In the genomic region with DNA sequence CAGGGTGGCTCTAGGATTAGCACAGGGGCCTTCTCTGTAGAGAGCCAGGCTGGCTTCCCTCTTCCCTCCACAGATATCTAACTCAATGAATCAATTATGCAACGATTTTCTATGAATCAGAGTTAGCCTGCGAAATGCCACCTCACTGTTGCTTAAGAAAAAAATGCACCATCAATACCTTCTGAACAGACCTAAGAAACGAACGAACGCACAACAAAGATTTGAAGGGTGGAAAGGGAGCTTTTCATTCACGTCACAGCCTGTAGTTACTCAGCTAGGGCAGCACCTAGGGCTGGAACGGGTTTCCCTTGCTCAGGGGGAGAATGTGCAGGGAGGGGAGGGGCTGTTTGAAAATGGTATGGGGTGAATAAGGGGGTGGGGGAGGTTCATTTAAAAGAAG, we compare ENCODE assay signal across 10 mouse cellular contexts. TPM values are rescaled to one million over a fixed set of nuclear protein-coding genes. Genes with fewer than 3 reads are reported as not detected.
DNase-seq lines count a peak whose midpoint lies in the region; ATAC-seq and TF ChIP-seq lines count a peak whose summit lies in the region.
"Had no signal": no experiment of that assay in that cellular context is flagged by ENCODE, and none has a peak within 500 bp of the region (broad histone marks: within the 10 kb centered on the region; RNA-seq: fewer than 3 reads in every experiment).

No protein-coding gene starts in this region.

- no peaks in the 10 kb centered on the region for H3K9me3 ChIP-seq in stomach, embryonic 14.5 days (ENCODE audit: control insufficient read depth, low read depth, low read length)
- no peaks in the 10 kb centered on the region for H3K9me3 ChIP-seq in stomach, postnatal 0 days (ENCODE audit: control insufficient read depth, low read length)
- no peaks in the 10 kb centered on the region for H3K9me3 ChIP-seq in limb, embryonic 12.5 days

- peaks cover 46% of the 10 kb centered on the region for H3K36me3 ChIP-seq in heart, adult 2 months (ENCODE audit: control insufficient read depth, insufficient read depth, low read length)
- H3K36me3 ChIP-seq in stomach, embryonic 14.5 days (ENCODE audit: control insufficient read depth, insufficient read depth, low read length): peaks cover 7% of the 10 kb centered on the region; the same call in 1 of the 2 replicates
- no peaks in the 10 kb centered on the region for H3K36me3 ChIP-seq in stomach, postnatal 0 days (ENCODE audit: control insufficient read depth, insufficient read depth, low read length)
- peaks cover 39% of the 10 kb centered on the region for H3K36me3 ChIP-seq in limb, embryonic 12.5 days

- H3K79me2 ChIP-seq in heart, adult 2 months (replicated peaks; ENCODE audit: control insufficient read depth, insufficient read depth, low read length): peaks cover 5% of the 10 kb centered on the region

- peak overlapping the region; percentile 75 for H3K27ac ChIP-seq in heart, adult 2 months
- H3K27ac ChIP-seq in stomach, embryonic 14.5 days (ENCODE audit: low read length): no peak overlapping the region
- H3K27ac ChIP-seq in stomach, postnatal 0 days (replicated peaks): no peak overlapping the region
- no peak overlapping the region for H3K27ac ChIP-seq in limb, embryonic 12.5 days

- H3K4me3 ChIP-seq in heart, adult 2 months: peak overlapping the region; percentile 35; the same call in 1 of the 2 replicates
- H3K4me3 ChIP-seq in stomach, embryonic 14.5 days (ENCODE audit: low read depth, low read length): no peak overlapping the region
- H3K4me3 ChIP-seq in stomach, postnatal 0 days (ENCODE audit: low read depth, low read length): no peak overlapping the region
- H3K4me3 ChIP-seq in limb, embryonic 12.5 days (replicated peaks): peak overlapping the region; percentile 78

- TF ChIP-seq EP300 in heart, adult 2 months (IDR thresholded peaks at IDR 0.05; ENCODE audit: insufficient read depth, low read depth, low read length): no peak
- no peak for TF ChIP-seq EP300 in stomach, postnatal 0 days (optimal IDR thresholded peaks at IDR 0.05)

- TF ChIP-seq CTCF in heart, adult 2 months (IDR thresholded peaks at IDR 0.05): no peak
- TF ChIP-seq CTCF in stomach, postnatal 0 days (IDR thresholded peaks at IDR 0.05; ENCODE audit: low read depth): no peak

- intact Hi-C loops in heart, adult 2 months (cut with DNase I): no loop called here
- intact Hi-C loops in heart, postnatal 10 days (cut with DNase I): loop anchor here (5.0 kb wide), 2 partner anchors 74 to 89 kb away; no protein-coding TSS in a partner anchor

- H3K27me3 ChIP-seq in heart, adult 2 months (ENCODE audit: control insufficient read depth, insufficient read depth, low read length): no peaks in the 10 kb centered on the region
- no peaks in the 10 kb centered on the region for H3K27me3 ChIP-seq in stomach, embryonic 14.5 days (ENCODE audit: control insufficient read depth, insufficient read depth, low read length)
- H3K27me3 ChIP-seq in stomach, postnatal 0 days (ENCODE audit: control insufficient read depth, insufficient read depth, low read length): no peaks in the 10 kb centered on the region
- no peaks in the 10 kb centered on the region for H3K27me3 ChIP-seq in limb, embryonic 12.5 days

- no peak for ATAC-seq in stomach, embryonic 14.5 days (ENCODE audit: insufficient number of reproducible peaks, insufficient read depth, low FRiP score, low read depth)
- ATAC-seq in stomach, postnatal 0 days (ENCODE audit: low FRiP score, low TSS enrichment): no peak
- ATAC-seq in limb, embryonic 12.5 days (ENCODE audit: insufficient number of reproducible peaks, insufficient read depth, low FRiP score, low TSS enrichment, low read depth): no peak
- ATAC-seq in frontal cortex, adult (ENCODE audit: low TSS enrichment): no peak

- 0 out of 2 replicates have a peak overlapping the region, but pooled peaks have one; percentile 79 for H3K4me2 ChIP-seq in stomach, embryonic 14.5 days (replicated peaks; ENCODE audit: low read depth, low read length)
- H3K4me2 ChIP-seq in stomach, postnatal 0 days (replicated peaks; ENCODE audit: low read depth): no peak overlapping the region
- peak overlapping the region; percentile 72 for H3K4me2 ChIP-seq in limb, embryonic 12.5 days

- no peak for TF ChIP-seq POLR2A in heart, adult 2 months (IDR thresholded peaks at IDR 0.05; ENCODE audit: insufficient read depth, low read depth, low read length)

- WGBS in heart, adult 2 months: 33% methylated on average over 7 of the region's 7 CpGs
- WGBS in stomach, embryonic 14.5 days: 60% methylated on average over 7 of the region's 7 CpGs
- WGBS in stomach, postnatal 0 days: 61% methylated on average over 7 of the region's 7 CpGs
- 40% methylated on average over 7 of the region's 7 CpGs for WGBS in limb, embryonic 12.5 days

- peak overlapping the region; percentile 43 for H3K9ac ChIP-seq in heart, adult 2 months (ENCODE audit: low read depth, low read length)
- H3K9ac ChIP-seq in stomach, embryonic 14.5 days (replicated peaks; ENCODE audit: low read depth, low read length): no peak overlapping the region
- H3K9ac ChIP-seq in stomach, postnatal 0 days (ENCODE audit: low read length): no peak overlapping the region
- H3K9ac ChIP-seq in limb, embryonic 12.5 days (replicated peaks): no peak overlapping the region

- no peak for DNase-seq in heart, adult 2 months
- no peak for DNase-seq in heart, postnatal 10 days
- no peak for DNase-seq in stomach, postnatal 0 days (ENCODE audit: low spot score)
- DNase-seq in layer of hippocampus, postnatal 14 days (ENCODE audit: low spot score in 2 of 2): no peak
- no peak for DNase-seq in adrenal gland, postnatal 10 days
- DNase-seq: cerebellum, adult 11 months; right cerebral cortex, postnatal 4 days had no signal

- H3K4me1 ChIP-seq in heart, adult 2 months (ENCODE audit: control insufficient read depth, insufficient read depth, low read length): peaks cover 25% of the 10 kb centered on the region
- peaks cover 13% of the 10 kb centered on the region; the same call in 1 of the 2 replicates for H3K4me1 ChIP-seq in stomach, embryonic 14.5 days (ENCODE audit: control insufficient read depth, insufficient read depth, low read length)
- no peaks in the 10 kb centered on the region for H3K4me1 ChIP-seq in stomach, postnatal 0 days (replicated peaks; ENCODE audit: control insufficient read depth, insufficient read depth)
- peaks cover 32% of the 10 kb centered on the region for H3K4me1 ChIP-seq in limb, embryonic 12.5 days (replicated peaks)

RNA-seq across cellular contexts. Expression of a gene that starts 5.8 kb away (rescaled TPM):
- 10 to 100 TPM; 20.4 to 32.7 TPM for total RNA-seq in heart, adult 2 months (2021)
- polyA plus RNA-seq in heart, adult 2 months (2012; rRNA removed): 15.4 and 22.7 TPM in 2 replicates
- 10 to 100 TPM; 60.4 to 86.6 TPM for total RNA-seq in heart, postnatal 10 days (2021)
- 22.5 and 25.7 TPM in 2 replicates for polyA plus RNA-seq in stomach, embryonic 14.5 days (2014; fragmentation: Nextera tagmentation; extraction: Ambion mirVana)
- polyA plus RNA-seq in stomach, postnatal 0 days (2015; fragmentation: Nextera tagmentation; extraction: Ambion mirVana): 9.2 and 9.9 TPM in 2 replicates
- 69.1 and 73.6 TPM in 2 replicates for polyA plus RNA-seq in limb, embryonic 12.5 days (2016; fragmentation: Nextera tagmentation; extraction: Ambion mirVana)
- total RNA-seq in layer of hippocampus, postnatal 14 days (2021): 10 to 100 TPM; 51.9 to 54.6 TPM
- total RNA-seq in adrenal gland, postnatal 10 days (2021): 10 to 100 TPM; 24.8 to 25.1 TPM

Comparison
In these comparisons a context has a peak if more than half of its experiments do, and no peak if none do; other contexts are left out.
1. H3K4me3 ChIP-seq: peak in heart, adult 2 months (single experiment) and limb, embryonic 12.5 days (single experiment); none in stomach, embryonic 14.5 days (single experiment) and stomach, postnatal 0 days (single experiment).